Mouse (Mus musculus) heart, adult 2 months (tissue): Measurements from ENCODE around the gene Fam53a.

Source experiments
- CTCF ChIP-seq: fragments of 200-600 bp; IDR thresholded peaks from 2 replicates; pipeline ENCODE4 v1.8.1; 2022; ENCODE audit warnings: antibody characterized with exemption, mild to moderate bottlenecking, moderate library complexity
- EP300 ChIP-seq: fragments of 200-500 bp; IDR thresholded peaks from 2 replicates; pipeline ENCODE4 v1.6.1; 2011; ENCODE audit warnings: low read depth, low read length, control low read depth; ENCODE audit not compliant: insufficient read depth
- POLR2A ChIP-seq: fragments of 200-500 bp; IDR thresholded peaks from 2 replicates; pipeline ENCODE4 v1.6.1; 2011; ENCODE audit warnings: mild to moderate bottlenecking, low read depth, low read length, control low read depth; ENCODE audit not compliant: insufficient read depth

DNA sequence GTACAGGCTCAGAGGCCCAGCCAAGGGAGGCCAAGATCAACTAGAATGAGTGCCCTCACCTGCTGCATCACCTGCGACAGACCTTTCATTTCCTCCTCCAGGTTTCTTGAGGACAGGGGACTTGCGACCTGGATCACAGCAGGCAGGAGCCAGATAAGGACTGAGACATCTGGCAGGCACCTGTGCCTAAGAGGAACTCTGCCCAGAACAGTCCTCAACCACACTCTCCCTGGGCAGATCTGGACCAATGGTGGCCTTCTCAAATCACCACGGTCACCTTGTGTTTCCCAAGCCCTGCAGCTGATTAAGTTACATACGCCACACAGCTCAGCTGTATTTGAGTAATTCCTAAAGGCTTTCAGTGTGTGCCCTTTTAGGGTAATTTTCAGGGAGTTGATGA is 1.2 kb upstream of the Fam53a start:
- TF ChIP-seq CTCF = no peak
- no peak for TF ChIP-seq POLR2A
- TF ChIP-seq EP300 = 0 out of 2 replicates have a peak, but pooled peaks have one; percentile 30
